Mouse (Mus musculus) urinary bladder, adult 18-20 months (tissue): ENCODE results near the gene Fkbp10.
A peak's percentile ranks its signal among the peaks of the same experiment; 100 is the strongest.

ENCODE experiments used
- DNase-seq, 2 experiments: peaks; one replicate each; pipeline ENCODE4 v3.0.0; 2022; ENCODE audit warnings: low spot score in 2 of 2, mixed read lengths in 2 of 2

Fkbp10 gene

GRCm38 (mm10) chr11:100394353-100395074, 21.0 kb upstream of the Fkbp10 start:
- DNase-seq, result no peak

DNA sequence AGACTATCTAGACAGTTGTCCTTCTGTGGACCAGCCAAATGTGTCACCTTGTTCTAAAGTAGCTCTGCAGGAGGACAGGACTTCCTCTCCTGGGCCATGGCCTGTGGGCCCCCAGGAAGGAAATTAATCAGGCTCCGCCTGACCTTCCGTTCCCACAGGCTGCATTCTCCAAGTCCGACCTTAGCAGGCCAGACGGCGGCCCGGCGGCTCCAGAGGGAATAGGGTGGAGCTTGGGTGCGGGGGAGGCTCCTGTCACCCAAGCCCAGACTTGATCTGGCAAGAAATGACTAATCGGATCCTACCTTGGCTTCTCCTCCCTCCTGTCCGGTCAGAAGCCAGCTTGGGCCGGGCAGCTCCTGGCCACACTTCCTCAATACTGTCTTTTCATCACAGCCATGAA, 20.3 kb upstream of the Fkbp10 start:
- DNase-seq, result peak; percentile 70 to 81

DNA sequence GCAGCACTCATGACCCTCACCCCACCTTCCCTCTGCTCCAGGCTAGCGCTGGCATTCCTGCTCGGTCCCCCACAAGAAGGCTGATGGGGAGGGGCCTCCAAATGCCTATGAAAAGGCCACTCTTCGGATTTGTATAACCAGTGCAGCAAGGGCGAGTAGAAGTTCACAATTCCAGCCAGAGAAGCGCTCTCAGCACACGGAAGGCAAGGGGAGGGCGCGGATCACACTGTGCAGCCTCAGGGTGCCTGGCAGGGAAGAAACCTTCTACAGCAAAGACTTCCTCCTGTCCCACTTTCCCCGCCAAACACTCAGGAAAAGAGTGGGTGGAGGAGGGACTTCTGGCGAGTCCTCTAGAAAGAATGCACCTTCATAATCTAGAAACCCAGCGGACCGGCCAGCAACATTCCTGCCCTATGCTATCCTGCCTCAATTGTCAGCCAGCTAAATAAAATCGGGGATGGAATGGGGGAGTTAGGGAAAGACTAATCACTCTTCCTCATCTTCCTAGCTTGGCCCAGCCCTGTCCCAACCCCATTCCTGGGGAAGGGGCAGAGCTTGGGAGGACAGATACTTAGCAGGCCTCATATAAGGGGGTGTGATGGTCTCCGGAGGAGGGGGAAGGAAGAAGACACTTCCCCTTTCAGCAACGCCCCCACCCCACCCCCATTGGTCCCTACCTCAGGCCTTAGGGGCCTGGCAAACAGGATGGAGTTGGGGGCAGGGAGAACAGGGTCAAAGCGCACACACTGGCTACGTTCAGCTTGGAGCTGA, 19.5 kb upstream of the Fkbp10 start:
- DNase-seq, result no peak

DNA sequence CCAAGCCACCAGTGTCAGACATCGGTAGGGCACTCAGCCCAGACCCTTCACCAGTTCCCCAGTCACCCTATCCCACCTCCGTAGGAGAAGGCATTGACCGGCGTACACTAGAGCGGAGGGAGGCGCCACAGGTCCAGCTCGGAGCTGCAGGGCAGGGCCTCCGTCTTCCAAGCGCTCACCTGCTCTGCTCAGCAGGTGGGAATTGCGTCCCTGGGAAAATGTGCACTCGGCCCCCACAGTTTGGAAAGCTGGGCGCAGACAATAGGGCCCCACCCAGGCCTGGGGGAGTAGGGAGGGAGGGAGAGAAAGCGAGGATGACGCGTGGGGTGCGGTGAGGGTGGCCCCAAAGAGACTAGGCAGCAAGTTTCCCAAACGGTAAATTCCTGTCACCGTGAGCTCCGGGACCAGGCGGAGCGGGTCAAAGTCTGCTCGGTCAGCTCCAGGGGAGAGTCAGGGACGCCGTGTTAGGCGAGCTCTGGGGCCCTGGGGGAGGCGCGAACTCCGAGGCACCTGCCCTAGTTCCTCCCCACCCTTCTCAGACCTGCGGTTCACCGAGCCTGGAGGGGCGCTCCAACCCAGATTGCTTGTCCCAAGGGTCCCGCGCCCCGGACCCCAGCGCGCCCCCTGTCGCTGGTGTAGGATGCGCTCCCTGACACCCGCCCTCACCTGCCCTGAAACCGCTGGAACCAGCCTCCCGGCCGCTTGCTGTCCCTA, 18.5 kb upstream of the Fkbp10 start:
- peak in 1 of 2 experiments; percentile 58 for DNase-seq

DNA sequence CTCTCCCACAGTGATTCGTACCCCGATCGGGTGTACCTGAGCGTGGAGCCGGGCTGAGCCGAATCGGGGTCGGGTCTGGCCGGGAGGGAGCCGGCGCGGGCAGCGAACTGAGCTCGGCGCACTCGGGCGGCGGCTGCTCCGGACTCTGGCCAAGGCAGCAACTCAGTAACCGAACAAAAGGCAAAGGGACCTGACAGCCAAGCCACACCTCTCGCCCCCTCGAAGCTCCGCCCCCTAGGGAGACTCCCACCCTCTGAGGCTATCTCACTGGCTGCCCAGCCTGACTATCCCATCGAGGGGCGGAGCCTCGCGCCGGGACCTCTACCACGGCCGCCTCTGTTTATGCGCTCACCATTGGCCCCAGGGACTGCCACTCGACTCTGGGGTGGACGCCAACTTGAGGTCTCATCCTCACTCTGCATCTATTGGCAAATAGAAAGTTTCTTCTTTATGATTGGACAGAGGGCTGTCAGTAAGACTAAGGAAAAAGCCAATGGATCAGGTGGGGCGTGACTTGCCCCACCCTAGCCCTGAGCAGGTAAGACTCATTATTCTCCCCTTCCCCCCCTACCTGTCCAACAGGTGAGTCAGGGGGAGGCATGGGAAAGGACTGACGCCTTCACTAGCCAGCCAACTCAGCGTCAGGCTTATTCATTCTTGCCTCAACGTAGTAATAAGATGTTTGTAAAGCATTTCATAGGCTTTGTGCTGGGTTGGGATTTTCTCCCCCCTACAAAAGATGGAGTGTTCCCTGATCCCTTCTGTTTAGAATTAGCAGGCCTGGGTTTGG, 17.7 kb upstream of the Fkbp10 start, which contains the start of gene Jup:
Jup (minus strand) TSS at position 164 of the 790 bp plus-strand sequence.
- peak; percentile 99 to 100 for DNase-seq

GRCm38 (mm10) chr11:100398517-100398916, 17.0 kb upstream of the Fkbp10 start:
- no peak for DNase-seq

DNA sequence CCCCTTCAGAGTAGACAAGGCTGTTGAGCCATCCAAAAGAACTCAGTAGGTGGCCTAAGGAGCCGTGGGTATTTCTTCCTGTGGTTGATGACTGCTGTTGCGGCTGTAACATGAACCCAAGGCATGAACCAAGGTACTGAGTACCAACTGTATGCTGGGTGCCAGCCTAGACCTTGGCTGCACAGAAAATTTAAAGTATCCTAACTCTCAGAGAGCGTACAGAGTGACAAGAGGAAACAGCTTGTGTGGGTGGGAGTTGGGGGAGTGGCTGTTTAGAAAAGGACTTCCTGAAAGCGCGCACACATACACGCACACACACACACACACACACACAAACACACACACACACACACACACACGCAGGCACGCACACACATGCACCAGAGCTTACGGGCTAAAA, 16.2 kb upstream of the Fkbp10 start:
- DNase-seq, result no peak

- DNase-seq, result no peak
Measured at GRCm38 (mm10) chr11:100399727-100400538, 15.6 kb upstream of the Fkbp10 start.

GRCm38 (mm10) chr11:100400842-100401241, 14.7 kb upstream of the Fkbp10 start:
- DNase-seq, result no peak

DNA sequence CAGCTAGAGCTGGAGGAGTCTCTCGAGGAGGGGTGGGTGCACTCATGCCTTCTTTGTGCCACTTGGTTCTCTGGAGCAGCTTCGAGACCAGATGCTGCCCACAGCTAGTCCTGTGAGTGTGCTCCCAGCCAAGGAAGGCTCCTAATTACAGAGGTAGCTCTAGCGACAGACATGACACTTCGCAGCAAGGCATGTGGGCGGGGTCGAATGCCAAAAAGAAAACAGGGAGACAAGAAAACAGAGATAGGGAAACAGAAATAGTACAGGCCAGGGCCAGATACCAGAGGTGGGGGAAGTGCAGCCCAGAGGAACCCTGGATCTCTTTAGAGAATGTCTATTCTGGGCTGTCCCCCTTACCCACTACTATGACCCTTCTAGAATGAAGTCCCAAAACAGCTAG, 13.3 kb upstream of the Fkbp10 start:
- DNase-seq, result no peak

DNA sequence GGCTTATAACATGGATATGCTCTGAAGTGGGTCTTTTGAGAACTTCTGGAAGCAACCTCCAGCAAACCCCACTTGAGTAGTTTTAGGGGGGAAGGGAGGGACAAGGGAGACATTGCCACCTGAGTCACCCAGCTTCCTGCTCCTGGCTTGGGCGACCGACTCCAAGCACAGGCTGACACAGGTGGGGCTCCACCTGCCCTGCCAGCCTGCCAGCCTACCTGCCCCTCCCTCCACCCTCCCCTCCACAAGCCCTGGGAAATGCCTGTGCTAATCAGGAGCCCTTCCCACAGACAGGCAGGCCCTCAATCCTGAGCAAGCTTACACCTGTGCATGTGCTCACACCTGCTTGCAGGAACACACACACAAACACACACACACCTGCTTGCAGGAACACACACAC, 12.8 kb upstream of the Fkbp10 start:
- peak in 1 of 2 experiments; percentile 68 for DNase-seq

- DNase-seq, result no peak
Measured at GRCm38 (mm10) chr11:100403445-100404134, 11.9 kb upstream of the Fkbp10 start.

DNA sequence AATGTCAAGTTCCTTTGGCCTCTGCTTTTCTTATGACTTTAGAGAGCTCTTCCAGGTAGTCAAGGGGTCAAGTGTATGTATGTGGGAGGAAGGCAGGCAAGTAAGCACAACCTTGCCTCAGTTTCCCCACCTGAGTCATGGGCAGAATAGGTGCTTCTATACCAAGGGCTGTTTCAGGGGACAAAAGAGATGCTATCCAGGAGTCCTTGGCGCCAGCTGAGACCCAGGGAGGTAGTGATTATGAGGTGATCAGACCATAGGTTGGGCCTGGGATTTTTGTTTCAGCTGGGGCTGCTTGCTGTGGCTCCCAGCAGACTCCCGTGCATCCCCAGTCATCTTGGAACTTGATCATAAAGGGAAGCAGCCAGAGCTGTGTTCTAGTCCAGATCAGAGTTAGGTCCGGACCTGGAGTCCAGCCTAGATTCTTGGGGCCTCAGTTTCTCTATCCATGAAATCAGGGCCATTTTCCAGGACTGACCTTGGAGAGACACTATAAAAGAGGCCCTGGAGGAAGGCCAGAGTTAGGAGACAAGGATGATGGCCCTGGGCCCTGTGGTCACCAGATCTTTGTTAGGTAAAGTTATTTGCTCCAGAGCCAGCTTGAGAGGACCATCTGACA, 10.9 kb upstream of the Fkbp10 start:
- DNase-seq, result no peak

GRCm38 (mm10) chr11:100406273-100406672, 9.2 kb upstream of the Fkbp10 start:
- DNase-seq, result no peak

GRCm38 (mm10) chr11:100406995-100407705, 8.3 kb upstream of the Fkbp10 start:
- no peak for DNase-seq

- no peak for DNase-seq
Measured at GRCm38 (mm10) chr11:100408076-100408834, 7.2 kb upstream of the Fkbp10 start.

DNA sequence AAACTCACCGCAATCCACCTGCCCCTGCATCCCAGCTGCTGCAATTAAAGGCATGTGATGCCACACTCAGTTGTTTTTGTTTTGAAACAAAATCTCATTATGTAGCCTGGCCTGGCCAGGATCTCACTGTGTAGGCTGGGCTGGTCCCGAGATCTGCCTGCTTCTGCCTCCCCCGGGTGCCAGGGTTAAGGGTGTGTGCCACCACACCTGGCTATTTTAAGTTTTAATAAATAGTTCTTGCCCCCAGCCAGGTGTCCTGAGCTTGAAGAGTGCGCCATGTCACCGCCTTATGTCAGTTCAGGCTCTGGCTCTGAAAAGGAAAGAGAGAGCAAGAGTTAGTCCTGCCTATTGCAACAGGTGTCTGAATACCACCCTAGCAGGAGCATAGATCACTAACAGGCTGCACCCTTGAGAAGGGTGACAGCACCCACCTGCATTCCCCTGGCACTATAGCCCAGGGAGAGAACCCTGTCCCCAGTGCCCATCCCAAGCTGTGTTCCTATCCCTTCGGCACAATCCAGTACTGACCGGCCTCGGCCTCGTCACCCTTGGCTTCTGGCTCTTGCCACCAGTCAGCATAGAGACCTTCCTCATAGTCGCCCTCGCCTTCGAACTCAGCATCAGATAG, 6.5 kb upstream of the Fkbp10 start:
- DNase-seq, result no peak

DNA sequence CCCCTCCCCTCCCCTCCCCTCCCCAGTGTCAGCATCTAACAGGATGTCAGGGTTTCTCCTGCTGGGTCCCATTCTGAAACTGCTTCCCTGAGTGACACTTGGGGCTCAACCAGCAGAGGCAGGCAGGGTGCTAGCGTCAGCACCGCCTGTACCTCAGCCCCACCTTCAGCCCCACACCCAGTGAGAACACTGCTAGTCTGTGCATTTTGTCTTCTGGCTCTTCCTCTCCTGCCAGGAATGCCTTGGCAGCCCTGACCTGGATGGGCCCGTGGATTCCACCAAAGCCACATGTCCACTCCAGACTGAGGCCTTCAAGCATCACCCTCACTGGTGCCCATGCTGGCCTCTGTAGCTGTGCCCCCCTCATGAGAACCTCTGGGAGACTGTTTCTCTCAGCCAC, 5.8 kb upstream of the Fkbp10 start:
- no peak for DNase-seq
